Mouse (Mus musculus) CD4-positive helper T cell, adult 2 months (primary cell): ENCODE measurements at regions not wholly inside any gene's neighbourhood (a gene's known extent, or its start where the extent isn't known, plus 50 kb on each side); places are given as distances from the start of the nearest gene placed in this dataset.

Experiments
- DNase-seq: peaks from one replicate; pipeline ENCODE4 v3.0.0-alpha.2; 2012; ENCODE audit warnings: low read depth, missing footprints, low spot score

DNA sequence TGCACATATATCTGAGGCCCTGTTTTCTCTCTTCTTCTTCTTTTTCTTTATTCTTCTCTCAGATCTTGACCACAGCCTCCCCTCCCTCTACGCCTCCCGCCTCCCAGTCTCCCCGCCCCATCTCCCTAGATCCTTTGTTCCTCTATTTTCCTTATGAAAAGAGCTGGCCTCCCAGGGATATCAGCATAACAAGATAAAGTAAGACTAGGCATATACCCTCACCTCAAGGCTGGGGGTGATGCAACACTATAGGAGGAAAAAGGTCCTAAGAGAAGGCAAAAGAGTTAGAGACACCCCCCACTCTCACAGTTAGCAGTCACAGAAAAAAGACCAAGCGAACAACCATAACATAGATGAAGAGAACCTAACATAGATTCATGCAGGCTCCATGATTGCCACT lies 57.5 kb upstream of the Pgrmc2 start:
- DNase-seq: no peak

GRCm38 (mm10) chr3:41137931-41138330 lies 55.1 kb upstream of the Pgrmc2 start:
- DNase-seq: no peak

- no peak for DNase-seq
These were observed 50.0 kb upstream of the Pgrmc2 start for GRCm38 (mm10) chr3:41132889-41133288.
